ENCODE assay signal across 7 mouse cellular contexts in genomic region chr2:106694886-106695733, GRCm38 (mm10). TPM values are rescaled to one million over a fixed set of nuclear protein-coding genes. Genes with fewer than 3 reads are reported as not detected.
DNase-seq lines count a peak whose midpoint lies in the region; ATAC-seq and TF ChIP-seq lines count a peak whose summit lies in the region.

No protein-coding gene starts in this region.

- peaks cover 13% of the 10 kb centered on the region for H3K4me1 ChIP-seq in forebrain, embryonic 14.5 days (ENCODE audit: control insufficient read depth, insufficient read depth, low read length)
- peaks cover 41% of the 10 kb centered on the region for H3K4me1 ChIP-seq in hindbrain, embryonic 10.5 days (replicated peaks)
- peaks cover 55% of the 10 kb centered on the region for H3K4me1 ChIP-seq in midbrain, embryonic 10.5 days
- no peaks in the 10 kb centered on the region; the same call in 1 of the 2 replicates for H3K4me1 ChIP-seq in stomach, postnatal 0 days (replicated peaks; ENCODE audit: control insufficient read depth, insufficient read depth)

- peak; percentile 41 for DNase-seq in ZHBTc4 (ENCODE audit: low read depth, low spot score)
- peak; percentile 73 for DNase-seq in forebrain, embryonic 14.5 days (ENCODE audit: low spot score)
- peak; percentile 61 for DNase-seq in hindbrain, embryonic 10.5 days (ENCODE audit: low spot score)
- peak; percentile 56 to 65 for DNase-seq in left cerebral cortex, postnatal 36 days (ENCODE audit: low spot score in 2 of 2)
- DNase-seq in midbrain, embryonic 10.5 days (ENCODE audit: low spot score) = peak; percentile 67
- peak; percentile 32 for DNase-seq in stomach, postnatal 0 days (ENCODE audit: low spot score)

- H3K9ac ChIP-seq in forebrain, embryonic 14.5 days (ENCODE audit: low read length) = peak overlapping the region; percentile 99
- H3K9ac ChIP-seq in stomach, postnatal 0 days (ENCODE audit: low read length) = peak overlapping the region; percentile 54

- peak overlapping the region; percentile 100 for H3K27ac ChIP-seq in forebrain, embryonic 14.5 days (ENCODE audit: low read depth, low read length)
- peak overlapping the region; percentile 99 for H3K27ac ChIP-seq in hindbrain, embryonic 10.5 days
- H3K27ac ChIP-seq in midbrain, embryonic 10.5 days (replicated peaks) = peak overlapping the region; percentile 99
- H3K27ac ChIP-seq in stomach, postnatal 0 days (replicated peaks) = peak overlapping the region; percentile 30; the same call in 1 of the 2 replicates

- H3K4me2 ChIP-seq in forebrain, embryonic 14.5 days (ENCODE audit: low read length) = peak overlapping the region; percentile 69
- peak overlapping the region; percentile 100 for H3K4me2 ChIP-seq in stomach, postnatal 0 days (replicated peaks; ENCODE audit: low read depth)

- TF ChIP-seq EP300 in stomach, postnatal 0 days (optimal IDR thresholded peaks at IDR 0.05) = no peak

- no peak for TF ChIP-seq CTCF in stomach, postnatal 0 days (IDR thresholded peaks at IDR 0.05; ENCODE audit: low read depth)

- no peaks in the 10 kb centered on the region for H3K9me3 ChIP-seq in forebrain, embryonic 14.5 days (replicated peaks; ENCODE audit: control insufficient read depth, low read length)
- no peaks in the 10 kb centered on the region for H3K9me3 ChIP-seq in hindbrain, embryonic 10.5 days
- H3K9me3 ChIP-seq in midbrain, embryonic 10.5 days (replicated peaks) = no peaks in the 10 kb centered on the region
- no peaks in the 10 kb centered on the region for H3K9me3 ChIP-seq in stomach, postnatal 0 days (ENCODE audit: control insufficient read depth, low read length)

- peak overlapping the region; percentile 94 for H3K4me3 ChIP-seq in forebrain, embryonic 14.5 days (ENCODE audit: low read depth, low read length)
- H3K4me3 ChIP-seq in hindbrain, embryonic 10.5 days = peak overlapping the region; percentile 87
- H3K4me3 ChIP-seq in midbrain, embryonic 10.5 days = peak overlapping the region; percentile 87
- H3K4me3 ChIP-seq in stomach, postnatal 0 days (ENCODE audit: low read depth, low read length) = peak overlapping the region; percentile 73

- under 1% methylated on average over 41 of the region's 41 CpGs for WGBS in forebrain, embryonic 14.5 days
- under 1% methylated on average over 41 of the region's 41 CpGs for WGBS in hindbrain, embryonic 10.5 days
- WGBS in midbrain, embryonic 10.5 days = under 1% methylated on average over 41 of the region's 41 CpGs
- WGBS in stomach, postnatal 0 days = 1% methylated on average over 36 of the region's 41 CpGs

- H3K27me3 ChIP-seq in forebrain, embryonic 14.5 days (replicated peaks; ENCODE audit: control insufficient read depth, insufficient read depth, low read length) = no peaks in the 10 kb centered on the region
- peaks cover 55% of the 10 kb centered on the region for H3K27me3 ChIP-seq in hindbrain, embryonic 10.5 days (ENCODE audit: insufficient read depth, poor library complexity, severe bottlenecking)
- peaks cover 37% of the 10 kb centered on the region for H3K27me3 ChIP-seq in midbrain, embryonic 10.5 days (ENCODE audit: low read depth, poor library complexity, severe bottlenecking)
- H3K27me3 ChIP-seq in stomach, postnatal 0 days (ENCODE audit: control insufficient read depth, insufficient read depth, low read length) = no peaks in the 10 kb centered on the region; the same call in 1 of the 2 replicates

- ATAC-seq in cerebellum, adult (ENCODE audit: insufficient number of reproducible peaks, low FRiP score, low TSS enrichment) = peak; percentile 49
- ATAC-seq in forebrain, embryonic 14.5 days = peak; percentile 22
- ATAC-seq in stomach, postnatal 0 days (ENCODE audit: low FRiP score, low TSS enrichment) = peak; percentile 38; the same call in 1 of the 2 replicates

- H3K36me3 ChIP-seq in forebrain, embryonic 14.5 days (ENCODE audit: control insufficient read depth, insufficient read depth, low read length) = peaks cover 9% of the 10 kb centered on the region; the same call in 1 of the 2 replicates
- H3K36me3 ChIP-seq in hindbrain, embryonic 10.5 days = no peaks in the 10 kb centered on the region
- H3K36me3 ChIP-seq in midbrain, embryonic 10.5 days = 0 out of 2 replicates have a peak, but pooled peaks cover 7% of the 10 kb centered on the region
- H3K36me3 ChIP-seq in stomach, postnatal 0 days (ENCODE audit: control insufficient read depth, insufficient read depth, low read length) = no peaks in the 10 kb centered on the region

- intact Hi-C loops in left cerebral cortex, postnatal 36 days (cut with DNase I) = loop anchor here (2.0 to 10.0 kb wide), 4 partner anchors 44 to 267 kb away; no protein-coding TSS in a partner anchor

RNA-seq across cellular contexts. Expression of gene Mpped2, which starts 2.0 kb away (rescaled TPM):
- 164 and 167 TPM in 2 replicates for polyA plus RNA-seq in forebrain, embryonic 14.5 days (2014; fragmentation: Nextera tagmentation; extraction: Ambion mirVana)
- 30.4 and 35.2 TPM in 2 replicates for polyA plus RNA-seq in hindbrain, embryonic 10.5 days (2016; fragmentation: Nextera tagmentation; extraction: Ambion mirVana)
- total RNA-seq in left cerebral cortex, postnatal 36 days (2021) = 10 to 100 TPM; 31.9 to 38.8 TPM
- 29.8 and 41.3 TPM in 2 replicates for polyA plus RNA-seq in midbrain, embryonic 10.5 days (2016; fragmentation: Nextera tagmentation; extraction: Ambion mirVana)
- 5.8 and 6.6 TPM in 2 replicates for polyA plus RNA-seq in stomach, postnatal 0 days (2015; fragmentation: Nextera tagmentation; extraction: Ambion mirVana)

Comparison
In these comparisons a context has a peak if more than half of its experiments do, and no peak if none do; other contexts are left out.
1. Peak in every context shown above with its lines: DNase-seq, ATAC-seq, H3K4me3 ChIP-seq and H3K27ac ChIP-seq.
2. H3K27ac ChIP-seq: peak in every context shown above with its lines; median percentile 100 in forebrain, embryonic 14.5 days; 99 in hindbrain, embryonic 10.5 days; 99 in midbrain, embryonic 10.5 days; 30 in stomach, postnatal 0 days.